Mouse (Mus musculus) kidney, postnatal 0 days (tissue): ENCODE results near the gene Rab4b. TPM values are rescaled to one million over a fixed set of nuclear protein-coding genes. Genes with fewer than 3 reads are reported as not detected.

Experiments used
- ATAC-seq: fragments of 200-750 bp; cut with Nextera tagmentation; replicated peaks from 2 replicates; pipeline ENCODE4 v1.8.0; 2017; ENCODE audit warnings: low read depth, moderate number of reproducible peaks, moderate TSS enrichment, moderate library complexity; ENCODE audit not compliant: low FRiP score
- DNase-seq: peaks from one replicate; pipeline ENCODE4 v3.0.0-alpha.2; 2016; ENCODE audit warnings: low spot score
- H3K27ac ChIP-seq: fragments of 300-500 bp; sonication (generic); 2 replicates; pipeline ENCODE4 v1.5.1; 2014; ENCODE audit warnings: mild to moderate bottlenecking
- H3K27me3 ChIP-seq: fragments of 300-500 bp; sonication (generic); 2 replicates; pipeline ENCODE4 v1.6.1; 2014; ENCODE audit warnings: low read length, mixed read lengths; ENCODE audit not compliant: insufficient read depth
- H3K36me3 ChIP-seq: fragments of 300-500 bp; sonication (generic); 2 replicates; pipeline ENCODE4 v1.6.1; 2014; ENCODE audit warnings: low read length, mixed read lengths; ENCODE audit not compliant: insufficient read depth
- H3K4me1 ChIP-seq: fragments of 300-500 bp; sonication (generic); replicated peaks from 2 replicates; pipeline ENCODE4 v1.6.1; 2014; ENCODE audit warnings: antibody characterized with exemption, low read length, mixed read lengths; ENCODE audit not compliant: insufficient read depth
- H3K4me2 ChIP-seq: fragments of 300-500 bp; sonication (generic); 2 replicates; pipeline ENCODE4 v1.6.1; 2014; ENCODE audit warnings: mild to moderate bottlenecking, low read length, moderate library complexity, mixed read lengths
- H3K4me3 ChIP-seq: fragments of 300-500 bp; sonication (generic); replicated peaks from 2 replicates; pipeline ENCODE4 v1.5.1; 2014; ENCODE audit warnings: low read depth, low read length
- H3K9ac ChIP-seq: fragments of 300-500 bp; sonication (generic); 2 replicates; pipeline ENCODE4 v1.6.1; 2014; ENCODE audit warnings: low read depth, low read length
- H3K9me3 ChIP-seq: fragments of 300-500 bp; sonication (generic); replicated peaks from 2 replicates; pipeline ENCODE4 v1.6.1; 2016; ENCODE audit warnings: low read length, inconsistent platforms, mixed read lengths
- CTCF ChIP-seq: IDR thresholded peaks from 2 replicates; pipeline ENCODE4 v1.5.1; 2016; ENCODE audit warnings: antibody characterized with exemption, low read depth, mild to moderate bottlenecking, moderate library complexity
- WGBS: fragments of 180-500 bp; shearing (Covaris S2); extraction: QIAGEN DNeasy Blood & Tissue Kit; methylation state at CpG from one replicate; pipeline ENCODE4 v1.1.7; 2014; 5-methylcytosine and 5-hydroxymethylcytosine counted together
- polyA plus RNA-seq: library from polyadenylated mRNA; unstranded; fragments of >200 nt; fragmentation: Nextera tagmentation; extraction: Ambion mirVana; gene quantifications from 2 replicates; pipeline ENCODE4 v1.2.1, GENCODE M21; 2015

Gene Rab4b
- polyA plus RNA-seq, 1 experiment from 2014 or later: 75.0 TPM

- TF ChIP-seq CTCF: no peak
- ATAC-seq: peak; percentile 8
- no peak for DNase-seq
- H3K9ac ChIP-seq: peak overlapping the region; percentile 71
- H3K27me3 ChIP-seq: no peaks in the 10 kb centered on the region
- H3K4me3 ChIP-seq: peak overlapping the region; percentile 78
- 0 out of 2 replicates have a peak, but pooled peaks cover 4% of the 10 kb centered on the region for H3K36me3 ChIP-seq
- 16% methylated on average over 4 of the region's 4 CpGs for WGBS
- no peaks in the 10 kb centered on the region for H3K9me3 ChIP-seq
- peak overlapping the region; percentile 48 for H3K4me2 ChIP-seq
- peak overlapping the region; percentile 95 for H3K27ac ChIP-seq
- 0 out of 2 replicates have a peak, but pooled peaks cover 4% of the 10 kb centered on the region for H3K4me1 ChIP-seq
Observed at GRCm38 (mm10) chr7:27177942-27178323, 763 bp downstream of the Rab4b start.

GRCm38 (mm10) chr7:27174896-27175295, 3.8 kb downstream of the Rab4b start:
- no peak for TF ChIP-seq CTCF
- 92% methylated on average over 7 of the region's 7 CpGs for WGBS
- DNase-seq (no peak), ATAC-seq (no peak)
- Histone ChIP-seq H3K9me3 (no peaks in the 10 kb centered on the region), H3K4me2 (no peak overlapping the region), H3K9ac (no peak overlapping the region), H3K4me3 (no peak overlapping the region), H3K27ac (no peak overlapping the region), H3K27me3 (no peaks in the 10 kb centered on the region), H3K4me1 (0 out of 2 replicates have a peak, but pooled peaks cover 4% of the 10 kb centered on the region), H3K36me3 (peaks cover 22% of the 10 kb centered on the region; the same call in 1 of the 2 replicates)

- no peak for TF ChIP-seq CTCF
- 0 out of 2 replicates have a peak, but pooled peaks cover 4% of the 10 kb centered on the region for H3K4me1 ChIP-seq
- no peak for DNase-seq
- no peak overlapping the region for H3K9ac ChIP-seq
- H3K4me3 ChIP-seq: no peak overlapping the region
- H3K36me3 ChIP-seq: peaks cover 22% of the 10 kb centered on the region; the same call in 1 of the 2 replicates
- WGBS: 85% methylated on average over 15 of the region's 15 CpGs
- H3K27ac ChIP-seq: no peak overlapping the region
- no peak for ATAC-seq
- H3K27me3 ChIP-seq: no peaks in the 10 kb centered on the region
- H3K9me3 ChIP-seq: no peaks in the 10 kb centered on the region
- H3K4me2 ChIP-seq: no peak overlapping the region
Observed at GRCm38 (mm10) chr7:27174496-27174895, 4.2 kb downstream of the Rab4b start.

- Histone ChIP-seq H3K27me3 (no peaks in the 10 kb centered on the region), H3K36me3 (peaks cover 22% of the 10 kb centered on the region; the same call in 1 of the 2 replicates), H3K4me2 (no peak overlapping the region), H3K9ac (no peak overlapping the region), H3K4me1 (0 out of 2 replicates have a peak, but pooled peaks cover 4% of the 10 kb centered on the region), H3K4me3 (no peak overlapping the region), H3K27ac (no peak overlapping the region), H3K9me3 (no peaks in the 10 kb centered on the region)
- no peak for DNase-seq
- TF ChIP-seq CTCF: no peak
- ATAC-seq: no peak
- 92% methylated on average over 3 of the region's 3 CpGs for WGBS
Observed at GRCm38 (mm10) chr7:27170981-27171380, 7.7 kb downstream of the Rab4b start.

- ATAC-seq (no peak), DNase-seq (no peak)
- peak overlapping the region; percentile 42; the same call in 1 of the 2 replicates for H3K27ac ChIP-seq
- H3K9ac ChIP-seq: no peak overlapping the region
- no peak overlapping the region for H3K4me2 ChIP-seq
- no peaks in the 10 kb centered on the region for H3K27me3 ChIP-seq
- WGBS: 78% methylated on average over 5 of the region's 5 CpGs
- no peaks in the 10 kb centered on the region for H3K9me3 ChIP-seq
- no peak overlapping the region for H3K4me3 ChIP-seq
- H3K36me3 ChIP-seq: peaks cover 25% of the 10 kb centered on the region; the same call in 1 of the 2 replicates
- TF ChIP-seq CTCF: no peak
- H3K4me1 ChIP-seq: peaks cover 24% of the 10 kb centered on the region; the same call in 1 of the 2 replicates
Observed at GRCm38 (mm10) chr7:27168371-27168770, 10.3 kb downstream of the Rab4b start.

GRCm38 (mm10) chr7:27167475-27168094, 11.1 kb downstream of the Rab4b start:
- 65% methylated on average over 11 of the region's 11 CpGs for WGBS
- no peak for ATAC-seq

More at GRCm38 (mm10) chr7:27167475-27168094, 11.1 kb downstream of the Rab4b start:
- peak overlapping the region; percentile 66 for H3K4me2 ChIP-seq
- no peak for DNase-seq
- no peaks in the 10 kb centered on the region for H3K27me3 ChIP-seq
- peaks cover 27% of the 10 kb centered on the region; the same call in 1 of the 2 replicates for H3K4me1 ChIP-seq
- TF ChIP-seq CTCF: no peak
- H3K27ac ChIP-seq: peak overlapping the region; percentile 93
- no peaks in the 10 kb centered on the region for H3K9me3 ChIP-seq
- H3K4me3 ChIP-seq: peak overlapping the region; percentile 62
- peak overlapping the region; percentile 69; the same call in 1 of the 2 replicates for H3K9ac ChIP-seq
- peaks cover 19% of the 10 kb centered on the region; the same call in 1 of the 2 replicates for H3K36me3 ChIP-seq
